ENCODE assay signal across 12 mouse cellular contexts in the genomic region with DNA sequence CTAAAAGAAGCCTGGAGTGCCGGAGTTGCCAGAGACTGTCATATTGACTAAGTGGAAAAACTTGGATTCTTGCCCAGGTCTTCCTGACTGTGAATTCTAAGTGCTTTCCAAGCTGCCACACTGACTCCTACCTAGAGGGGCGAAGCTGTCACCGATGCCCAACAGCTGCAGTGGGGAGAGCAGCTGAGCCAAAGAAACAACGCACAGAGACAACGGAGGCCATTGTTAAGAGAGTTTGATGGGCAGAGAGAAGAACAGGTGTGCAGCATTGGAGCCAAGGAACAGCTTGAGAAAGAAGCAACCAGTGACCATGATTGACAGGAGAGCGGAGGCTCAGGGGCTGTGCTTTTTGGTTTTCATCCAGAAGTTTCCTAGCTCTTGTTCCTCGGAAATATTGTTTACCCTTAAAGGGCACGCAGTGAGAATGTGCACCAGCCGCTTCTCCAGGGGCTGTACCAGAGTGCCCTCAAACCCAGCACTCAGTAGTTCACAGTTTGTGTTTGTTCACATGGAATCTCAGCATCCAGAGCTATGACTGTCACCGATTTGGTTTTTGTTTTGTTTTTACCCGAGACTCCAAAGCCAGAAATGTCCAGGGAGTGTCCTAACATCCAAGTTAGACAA. TPM values are rescaled to one million over a fixed set of nuclear protein-coding genes. Genes with fewer than 3 reads are reported as not detected.
DNase-seq lines count a peak whose midpoint lies in the region; ATAC-seq and TF ChIP-seq lines count a peak whose summit lies in the region.
"Had no signal": no experiment of that assay in that cellular context is flagged by ENCODE, and none has a peak within 500 bp of the region (broad histone marks: within the 10 kb centered on the region; RNA-seq: fewer than 3 reads in every experiment).

No protein-coding gene starts in this region.

- H3K9me3 ChIP-seq in neural tube, embryonic 13.5 days, result no peaks in the 10 kb centered on the region
- no peaks in the 10 kb centered on the region for H3K9me3 ChIP-seq in embryonic facial prominence, embryonic 15.5 days (replicated peaks)
- no peaks in the 10 kb centered on the region for H3K9me3 ChIP-seq in midbrain, postnatal 0 days (ENCODE audit: low read length)
- H3K9me3 ChIP-seq: heart, embryonic 15.5 days; liver, embryonic 15.5 days had no signal

- TF ChIP-seq CTCF in midbrain, postnatal 0 days (IDR thresholded peaks at IDR 0.05), result no peak

- 64% methylated on average over 11 of the region's 11 CpGs for WGBS in neural tube, embryonic 13.5 days
- WGBS in embryonic facial prominence, embryonic 15.5 days, result 65% methylated on average over 11 of the region's 11 CpGs
- whole genome bisulfite sequencing in midbrain, postnatal 0 days, result 59% methylated on average over 11 of the region's 11 CpGs

- H3K27ac ChIP-seq in neural tube, embryonic 13.5 days (replicated peaks), result no peak overlapping the region
- H3K27ac ChIP-seq in embryonic facial prominence, embryonic 15.5 days (replicated peaks), result no peak overlapping the region
- H3K27ac ChIP-seq in midbrain, postnatal 0 days (ENCODE audit: low read depth, low read length), result no peak overlapping the region
- H3K27ac ChIP-seq: heart, embryonic 15.5 days; liver, embryonic 15.5 days had no signal

- H3K36me3 ChIP-seq in neural tube, embryonic 13.5 days, result no peaks in the 10 kb centered on the region
- H3K36me3 ChIP-seq in embryonic facial prominence, embryonic 15.5 days, result no peaks in the 10 kb centered on the region
- H3K36me3 ChIP-seq in midbrain, postnatal 0 days (ENCODE audit: insufficient read depth, low read length), result no peaks in the 10 kb centered on the region
- H3K36me3 ChIP-seq: heart, embryonic 15.5 days; liver, embryonic 15.5 days had no signal

- H3K9ac ChIP-seq in neural tube, embryonic 13.5 days, result no peak overlapping the region
- H3K9ac ChIP-seq in embryonic facial prominence, embryonic 15.5 days, result no peak overlapping the region
- H3K9ac ChIP-seq in midbrain, postnatal 0 days (replicated peaks; ENCODE audit: low read length, poor library complexity, severe bottlenecking), result no peak overlapping the region
- H3K9ac ChIP-seq: heart, embryonic 15.5 days; liver, embryonic 15.5 days had no signal

- intact Hi-C loops in gastrocnemius, postnatal 14 days (cut with DNase I; ENCODE audit: low total_unique reads), result loop anchor here (5.0 kb wide), 2 partner anchors 75 to 170 kb away; no protein-coding TSS in a partner anchor
- intact Hi-C loops in gastrocnemius, postnatal 36 days (cut with DNase I), result loop anchor here (5.0 kb wide), 2 partner anchors 80 to 165 kb away; no protein-coding TSS in a partner anchor

- no peaks in the 10 kb centered on the region for H3K27me3 ChIP-seq in neural tube, embryonic 13.5 days
- no peaks in the 10 kb centered on the region for H3K27me3 ChIP-seq in embryonic facial prominence, embryonic 15.5 days
- no peaks in the 10 kb centered on the region for H3K27me3 ChIP-seq in midbrain, postnatal 0 days (ENCODE audit: insufficient read depth, low read length)
- H3K27me3 ChIP-seq: heart, embryonic 15.5 days; liver, embryonic 15.5 days had no signal

- peaks cover 6% of the 10 kb centered on the region; the same call in 1 of the 2 replicates for H3K4me1 ChIP-seq in neural tube, embryonic 13.5 days (replicated peaks)
- no peaks in the 10 kb centered on the region for H3K4me1 ChIP-seq in embryonic facial prominence, embryonic 15.5 days
- no peaks in the 10 kb centered on the region; the same call in 1 of the 2 replicates for H3K4me1 ChIP-seq in midbrain, postnatal 0 days (ENCODE audit: insufficient read depth, low read length)
- H3K4me1 ChIP-seq: liver, embryonic 15.5 days had no signal

- peak; percentile 69 for ATAC-seq in neural tube, embryonic 13.5 days (ENCODE audit: low read depth)
- peak; percentile 57; the same call in 1 of the 2 replicates for ATAC-seq in embryonic facial prominence, embryonic 15.5 days (ENCODE audit: insufficient number of reproducible peaks, low FRiP score, low TSS enrichment, low read depth)
- peak; percentile 60; the same call in 1 of the 2 replicates for ATAC-seq in midbrain, postnatal 0 days (ENCODE audit: low FRiP score)

- DNase-seq in gastrocnemius, postnatal 14 days, result peak; percentile 14
- DNase-seq in gastrocnemius, postnatal 36 days, result no peak
- DNase-seq in neural tube, embryonic 10.5 days (ENCODE audit: extremely low spot score, low spot score), result no peak
- DNase-seq in midbrain, postnatal 0 days (ENCODE audit: low spot score), result peak; percentile 88
- DNase-seq in right cerebral cortex, postnatal 25 days, result no peak
- DNase-seq in right cerebral cortex, adult 18-20 months, result no peak

- no peak overlapping the region for H3K4me3 ChIP-seq in neural tube, embryonic 13.5 days
- no peak overlapping the region for H3K4me3 ChIP-seq in embryonic facial prominence, embryonic 15.5 days (replicated peaks)
- H3K4me3 ChIP-seq in midbrain, postnatal 0 days (ENCODE audit: low read depth, low read length), result no peak overlapping the region
- H3K4me3 ChIP-seq: heart, embryonic 15.5 days; liver, embryonic 15.5 days had no signal

- H3K4me2 ChIP-seq in neural tube, embryonic 13.5 days, result no peak overlapping the region
- no peak overlapping the region for H3K4me2 ChIP-seq in embryonic facial prominence, embryonic 15.5 days (replicated peaks)
- H3K4me2 ChIP-seq in midbrain, postnatal 0 days (ENCODE audit: low read depth, low read length, poor library complexity, severe bottlenecking), result no peak overlapping the region
- H3K4me2 ChIP-seq: heart, embryonic 15.5 days; liver, embryonic 15.5 days had no signal

RNA-seq across cellular contexts. Expression of gene Rgr, which starts 16.2 kb away (rescaled TPM):
- under 1 TPM; 0.29 to 0.37 TPM for total RNA-seq in gastrocnemius, postnatal 14 days (2021)
- not detected for total RNA-seq in gastrocnemius, postnatal 36 days (2021)
- polyA plus RNA-seq in neural tube, embryonic 13.5 days (2015; fragmentation: Nextera tagmentation; extraction: Ambion mirVana), result not detected in 2 replicates
- polyA plus RNA-seq in embryonic facial prominence, embryonic 15.5 days (2015; fragmentation: Nextera tagmentation; extraction: Ambion mirVana), result 0.56 and 0.74 TPM in 2 replicates
- total RNA-seq in midbrain, postnatal 0 days (2014; rRNA removed), result not detected in 2 replicates
- polyA plus RNA-seq in midbrain, postnatal 0 days (2015; fragmentation: Nextera tagmentation; extraction: Ambion mirVana), result not detected in 2 replicates
- total RNA-seq: layer of hippocampus, postnatal 25 days had no signal
- polyA plus RNA-seq: heart, embryonic 15.5 days; liver, embryonic 15.5 days; testis, adult 2 months had no signal

RNA-seq across cellular contexts. Expression of gene Lrit1, which starts 22.0 kb away (rescaled TPM):
- total RNA-seq in gastrocnemius, postnatal 14 days (2021), result not detected
- total RNA-seq in gastrocnemius, postnatal 36 days (2021), result not detected
- polyA plus RNA-seq in neural tube, embryonic 13.5 days (2015; fragmentation: Nextera tagmentation; extraction: Ambion mirVana), result not detected in 2 replicates
- not detected in 2 replicates for polyA plus RNA-seq in embryonic facial prominence, embryonic 15.5 days (2015; fragmentation: Nextera tagmentation; extraction: Ambion mirVana)
- total RNA-seq in midbrain, postnatal 0 days (2014; rRNA removed), result not detected in 2 replicates
- not detected in 2 replicates for polyA plus RNA-seq in midbrain, postnatal 0 days (2015; fragmentation: Nextera tagmentation; extraction: Ambion mirVana)
- total RNA-seq: layer of hippocampus, postnatal 25 days had no signal
- polyA plus RNA-seq: heart, embryonic 15.5 days; liver, embryonic 15.5 days had no signal

RNA-seq across cellular contexts. Expression of gene Lrit2, which starts 35.1 kb away (rescaled TPM):
- not detected for total RNA-seq in gastrocnemius, postnatal 14 days (2021)
- total RNA-seq in gastrocnemius, postnatal 36 days (2021), result not detected
- polyA plus RNA-seq in neural tube, embryonic 13.5 days (2015; fragmentation: Nextera tagmentation; extraction: Ambion mirVana), result not detected in 2 replicates
- polyA plus RNA-seq in embryonic facial prominence, embryonic 15.5 days (2015; fragmentation: Nextera tagmentation; extraction: Ambion mirVana), result not detected in 2 replicates
- total RNA-seq in midbrain, postnatal 0 days (2014; rRNA removed), result 0.16 TPM in 1 of 2 replicates, not detected in the other
- 0.06 and 0.07 TPM in 2 replicates for polyA plus RNA-seq in midbrain, postnatal 0 days (2015; fragmentation: Nextera tagmentation; extraction: Ambion mirVana)
- total RNA-seq: layer of hippocampus, postnatal 25 days had no signal
- polyA plus RNA-seq: heart, embryonic 15.5 days; liver, embryonic 15.5 days had no signal

Comparison
In these comparisons a context has a peak if more than half of its experiments do, and no peak if none do; other contexts are left out.
1. DNase-seq: peak in gastrocnemius, postnatal 14 days (single experiment) and midbrain, postnatal 0 days (single experiment); none in gastrocnemius, postnatal 36 days (0 of 2), neural tube, embryonic 10.5 days (single experiment), right cerebral cortex, postnatal 25 days (single experiment) and right cerebral cortex, adult 18-20 months (single experiment).
2. Peak in every context shown above with its lines, with median percentiles within 50 percentile points of each other: ATAC-seq.